Mouse (Mus musculus) retina, postnatal 1 day (tissue): Measurements from ENCODE around the gene Olfr266.

Experiments used
- DNase-seq: peaks from one replicate; pipeline ENCODE4 v3.0.0-alpha.2; 2012

Gene Olfr266

DNA sequence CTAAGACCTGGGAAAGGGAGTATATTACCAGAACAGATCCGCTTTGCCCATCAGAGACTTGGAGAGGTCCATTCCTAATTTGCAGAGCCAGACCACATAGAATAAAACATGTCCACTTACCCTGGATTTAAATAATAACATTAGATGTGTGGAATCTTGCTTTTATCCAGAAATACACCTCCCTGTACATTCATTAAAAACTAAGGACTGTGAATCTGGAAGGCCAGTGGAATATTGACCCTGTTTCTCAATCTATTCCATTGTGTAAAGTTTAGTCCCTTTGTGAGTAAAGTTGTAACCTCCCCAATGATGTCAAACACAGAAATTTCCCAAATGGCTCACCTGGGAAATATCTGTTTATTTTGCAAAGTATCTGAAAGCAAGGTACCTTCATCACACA is at the start of gene Olfr266:
Gene Olfr266 (minus strand): TSS at position 101 of the 400 bp plus-strand sequence.
- no peak for DNase-seq

DNA sequence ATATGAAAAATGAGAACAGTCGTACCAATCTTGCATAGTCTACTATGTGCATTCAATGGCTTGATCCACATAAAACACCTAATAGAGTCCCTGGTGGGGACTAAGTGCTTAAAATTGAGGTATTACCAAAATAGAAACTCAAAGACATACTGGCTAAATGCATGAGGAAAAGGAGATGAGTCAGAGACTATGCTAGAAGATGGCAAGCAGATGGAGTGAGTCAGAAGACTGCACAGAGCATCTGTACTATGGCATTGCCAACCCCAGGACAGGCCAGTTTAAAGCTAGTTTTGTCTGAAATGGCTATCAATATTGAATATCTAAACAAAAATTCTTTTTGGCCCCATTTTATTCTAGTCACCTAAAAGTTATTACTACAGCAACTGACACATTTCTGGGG is 49.5 kb upstream of the Olfr266 start:
- DNase-seq, result no peak

DNA sequence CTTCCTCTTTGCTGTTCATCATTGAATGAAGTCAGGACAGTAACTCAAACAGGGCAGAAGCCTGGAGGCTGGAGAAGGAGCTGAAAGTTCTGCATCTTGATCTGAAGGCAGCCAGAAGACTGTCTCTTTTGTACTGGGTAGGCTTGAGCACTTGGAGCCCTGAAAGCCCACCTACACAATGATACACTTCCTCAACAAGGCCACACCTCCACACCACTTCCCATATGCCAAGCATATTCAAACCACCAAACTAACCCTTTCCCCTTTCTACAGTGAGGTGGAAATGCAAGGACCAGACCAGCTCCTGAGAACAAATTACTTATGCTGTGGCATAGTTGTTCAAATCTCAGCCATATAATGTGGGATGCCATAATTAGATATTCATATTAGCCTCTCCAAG is 46.8 kb upstream of the Olfr266 start:
- no peak for DNase-seq

DNA sequence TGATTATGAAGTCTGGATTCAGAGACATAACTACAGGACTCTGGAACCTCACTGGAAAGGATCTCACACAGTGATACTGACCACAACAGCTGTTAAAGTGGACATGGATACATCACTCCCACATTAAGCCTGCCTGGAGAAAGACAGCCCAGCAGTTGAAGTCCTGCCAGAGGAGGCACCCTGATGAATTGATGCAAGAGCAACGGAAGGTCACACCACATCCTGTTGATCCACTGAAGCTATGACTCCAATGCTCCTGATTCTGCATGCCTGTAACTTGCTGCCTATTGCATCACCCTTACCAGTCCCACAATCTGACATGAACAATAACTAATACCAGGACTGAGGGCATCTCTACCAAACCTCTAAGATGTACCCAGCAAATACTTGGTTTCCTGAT is 6.0 kb upstream of the Olfr266 start:
- no peak for DNase-seq

DNA sequence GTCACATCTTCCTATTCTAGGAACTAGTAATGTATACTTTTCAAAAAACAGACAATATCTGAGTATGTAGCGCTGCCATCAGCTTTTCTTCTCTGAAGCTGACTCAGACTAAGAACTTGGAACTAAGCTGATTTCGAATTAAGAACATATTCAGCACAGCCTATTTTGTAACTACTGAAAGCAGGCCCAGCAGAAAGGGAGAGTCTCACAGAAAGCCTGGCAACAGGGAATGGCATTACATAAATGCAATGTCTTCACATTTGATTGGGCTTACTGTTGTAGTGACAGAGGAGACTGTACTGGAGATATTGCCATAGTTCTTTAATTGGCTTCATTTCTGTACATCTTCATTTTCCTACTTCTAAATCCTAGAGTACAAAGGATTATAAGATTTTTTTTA is 8.4 kb downstream of the Olfr266 start:
- no peak for DNase-seq

DNA sequence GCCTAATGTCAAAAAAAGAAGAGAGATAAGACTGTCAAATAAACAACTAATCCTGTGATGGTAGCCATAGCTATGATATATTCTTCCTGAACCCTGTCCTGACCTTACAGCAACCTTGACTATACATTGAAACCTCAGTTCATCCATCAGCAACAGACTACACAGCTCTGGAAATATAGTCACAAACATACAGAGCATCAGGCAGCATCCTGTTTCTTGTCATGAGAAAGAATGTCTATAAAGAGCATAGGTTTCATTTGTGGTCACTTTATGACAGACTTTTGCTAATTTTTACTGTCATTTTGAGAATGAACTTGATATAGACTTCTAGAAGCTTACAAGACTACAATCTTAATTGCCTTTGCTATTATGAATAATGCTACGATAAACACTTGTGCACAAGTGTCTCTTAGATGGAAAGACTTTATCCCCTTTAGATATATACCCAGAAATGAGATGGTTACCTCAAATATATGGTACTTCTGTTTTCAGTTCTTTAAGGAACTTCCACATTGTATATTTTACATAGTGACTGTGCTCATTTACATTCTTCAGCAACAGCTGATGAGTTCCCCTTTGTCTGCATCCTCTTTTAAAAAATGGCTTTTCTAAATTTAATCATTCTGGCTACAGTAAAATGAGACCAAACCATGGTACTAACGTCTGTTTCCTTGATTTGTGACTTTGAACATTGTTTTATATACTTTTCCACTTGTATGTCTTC is 17.0 kb downstream of the Olfr266 start:
- DNase-seq, result no peak

DNA sequence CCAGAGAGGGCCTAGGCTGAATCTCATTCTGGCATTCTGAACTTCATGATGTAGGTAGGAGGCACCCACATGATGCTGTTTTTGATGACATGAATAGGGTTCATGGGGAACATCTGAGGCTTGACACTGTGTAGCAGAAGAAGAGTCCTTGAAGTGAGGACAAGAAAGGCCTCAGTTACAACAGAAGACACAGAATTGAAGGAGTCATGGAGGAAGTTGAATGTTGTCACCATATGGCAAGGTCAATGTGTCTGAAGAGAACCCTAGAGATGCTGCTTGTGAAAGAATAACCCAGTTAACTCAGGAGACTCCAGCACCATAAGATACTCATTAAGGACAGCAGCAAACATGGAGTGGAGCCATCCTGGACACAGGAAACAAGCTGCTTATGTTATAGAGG is 28.0 kb downstream of the Olfr266 start:
- DNase-seq, result no peak

DNA sequence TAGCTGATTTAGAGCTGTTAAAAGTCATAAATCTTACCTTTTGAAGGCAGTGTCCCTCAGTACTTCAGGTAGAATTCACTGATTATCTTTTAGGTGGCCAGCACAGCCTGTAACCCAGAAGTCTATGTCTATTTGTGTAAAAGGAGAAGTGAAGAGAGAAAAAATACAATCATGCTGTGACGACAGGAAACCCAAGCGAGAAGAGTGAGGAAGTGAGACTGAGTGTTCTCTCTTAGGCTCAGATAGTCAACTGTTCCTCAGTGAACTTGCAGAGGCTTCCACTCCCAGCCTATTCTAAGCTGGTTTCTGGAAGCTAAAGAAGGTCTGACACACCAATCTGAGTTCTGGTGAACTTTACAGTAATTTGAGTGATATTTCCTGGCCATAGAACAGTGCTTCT is 36.2 kb downstream of the Olfr266 start, which contains the start of gene Cd53:
Gene Cd53 (minus strand): TSS at position 220 of the 400 bp plus-strand sequence.
- no peak for DNase-seq

DNA sequence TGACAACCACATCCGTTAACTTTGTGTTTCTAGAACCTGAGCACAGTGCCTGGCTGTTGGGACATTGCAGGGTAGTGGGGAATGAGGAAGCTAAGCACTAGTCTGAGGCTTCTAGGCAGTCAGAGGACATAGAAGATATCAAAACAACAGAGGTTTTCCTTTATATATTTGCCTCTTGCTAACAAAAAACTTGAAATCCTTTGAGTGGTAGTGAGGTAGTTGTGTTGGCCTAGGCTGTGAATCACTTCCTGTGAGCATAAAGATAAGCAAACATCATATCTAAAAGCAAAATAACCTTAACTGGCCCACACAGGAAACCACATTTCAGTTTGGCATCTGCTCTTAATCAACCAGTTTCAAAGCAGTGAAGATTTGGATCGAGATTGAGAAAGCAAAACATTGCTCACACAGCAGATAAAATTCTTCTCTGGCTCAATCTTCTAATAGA is 37.6 kb downstream of the Olfr266 start:
- no peak for DNase-seq

DNA sequence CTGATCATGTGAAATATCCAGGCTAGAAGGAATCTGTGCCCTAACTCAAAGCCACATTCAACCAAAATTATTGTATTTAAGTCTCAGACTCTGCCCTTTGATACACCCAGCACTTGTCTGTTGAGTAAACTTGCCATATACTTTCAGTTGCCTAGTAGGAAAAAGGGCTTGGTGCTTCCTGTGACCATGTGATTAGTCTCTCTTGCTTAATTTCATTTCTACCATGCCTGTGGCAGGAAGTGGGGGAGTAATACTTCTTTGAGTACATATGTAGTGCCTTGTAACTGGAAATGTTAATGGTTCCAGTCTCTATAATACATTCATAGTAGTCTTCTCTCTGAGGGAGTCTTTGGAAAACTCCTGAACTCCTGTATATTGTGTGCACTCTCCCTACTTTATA is 38.1 kb downstream of the Olfr266 start:
- no peak for DNase-seq

DNA sequence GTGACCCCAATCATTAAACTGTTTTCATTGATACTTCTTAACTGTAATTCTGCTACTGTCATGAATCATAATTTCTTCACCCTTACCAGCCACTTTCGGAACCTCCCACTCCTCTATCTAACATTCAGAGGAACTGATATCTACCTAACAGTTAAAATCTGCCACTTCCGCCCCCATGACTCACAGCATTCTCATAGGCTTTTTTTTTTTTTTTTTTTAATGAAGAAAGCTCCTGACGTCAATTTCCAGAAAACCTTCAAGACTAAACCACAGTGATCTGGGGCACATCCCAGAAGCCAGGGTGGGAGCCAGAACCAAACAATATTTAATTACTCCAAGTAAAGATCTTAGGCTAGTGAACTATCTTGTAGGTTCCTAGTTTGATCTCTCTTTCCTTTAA is 41.0 kb downstream of the Olfr266 start:
- no peak for DNase-seq

DNA sequence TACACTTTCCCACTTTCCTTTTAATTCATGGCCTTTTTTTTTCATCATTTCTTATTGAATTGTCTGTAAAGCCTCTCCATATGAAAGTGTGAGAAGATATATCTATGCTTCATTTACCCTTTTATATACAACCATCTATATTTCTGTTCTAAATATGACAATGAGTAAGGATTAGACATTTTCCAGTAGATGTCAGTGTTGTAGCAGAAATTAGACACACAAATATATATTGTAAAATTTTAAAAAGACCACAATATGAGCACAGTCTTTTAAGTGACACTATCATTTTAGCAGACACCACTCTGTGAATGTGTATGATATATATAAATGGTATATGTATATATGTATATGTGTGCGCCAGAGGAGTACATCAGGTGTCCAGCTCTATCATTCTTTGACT is 54.3 kb downstream of the Olfr266 start:
- no peak for DNase-seq
